Mouse (Mus musculus) thymus, postnatal 36 days (tissue): ENCODE results near the gene Sdk2.

Experiments used
- DNase-seq, 2 experiments: peaks; one replicate each; pipeline ENCODE4 v3.0.0; 2022; ENCODE audit warnings: mixed read lengths in 2 of 2

Sdk2 gene

DNA sequence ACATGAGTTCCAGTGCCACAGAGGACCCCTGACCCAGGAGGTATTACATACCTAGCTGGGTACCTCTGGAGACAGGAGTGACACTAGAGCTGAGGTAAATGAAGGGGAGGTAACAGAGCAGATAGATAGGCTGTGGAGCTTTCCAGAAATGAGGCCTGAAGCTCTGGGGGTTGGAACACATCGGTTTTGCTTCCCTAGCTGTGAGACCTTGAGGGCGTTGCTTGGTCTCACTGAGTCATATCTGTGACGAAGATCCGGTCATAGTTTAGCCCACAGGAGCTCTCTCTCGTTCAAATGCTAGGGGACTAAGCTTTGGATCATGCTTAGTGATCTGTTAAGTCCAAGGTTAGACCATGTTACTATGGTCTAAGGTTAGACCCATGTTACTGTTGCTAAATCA lies 308.0 kb downstream of the Sdk2 start:
- no peak for DNase-seq

DNA sequence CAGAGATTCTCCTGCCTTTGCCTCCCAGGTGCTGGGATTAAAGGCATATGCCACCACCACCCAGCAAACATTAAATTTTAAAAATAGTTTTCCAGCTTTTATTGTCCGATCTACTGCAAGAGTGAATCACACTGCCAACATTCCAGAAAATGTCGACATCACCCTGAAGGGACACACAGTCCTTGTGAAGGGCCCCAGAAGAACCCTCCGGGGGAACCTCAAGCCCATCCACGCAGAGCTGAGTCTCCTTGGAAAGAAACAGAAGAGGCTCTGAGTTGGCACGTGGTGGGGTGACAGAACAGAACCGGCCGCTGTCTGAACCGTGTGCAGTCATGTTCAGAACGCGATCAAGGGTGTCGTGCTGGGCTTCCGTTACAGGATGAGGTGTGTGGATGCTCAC lies 310.3 kb downstream of the Sdk2 start:
- no peak for DNase-seq

DNA sequence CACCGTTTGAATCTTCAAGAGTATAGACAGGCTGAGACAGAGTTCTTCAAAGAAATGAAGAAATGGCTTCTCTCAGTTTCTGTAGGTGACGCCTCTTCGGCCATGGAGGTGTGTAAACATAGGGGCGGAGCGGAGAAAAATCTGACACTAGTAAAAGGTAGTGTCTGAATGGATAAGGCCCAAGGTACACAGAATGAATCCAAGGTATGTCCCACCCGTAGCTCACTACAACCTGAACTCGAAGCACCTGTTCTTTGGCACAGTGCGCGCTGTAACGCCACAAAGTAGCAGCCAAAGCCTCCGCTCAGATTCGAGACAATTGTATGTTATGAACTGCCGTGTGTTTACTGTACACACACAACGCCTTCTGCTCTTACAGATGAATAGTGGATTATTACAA lies 311.0 kb downstream of the Sdk2 start:
- no peak for DNase-seq

DNA sequence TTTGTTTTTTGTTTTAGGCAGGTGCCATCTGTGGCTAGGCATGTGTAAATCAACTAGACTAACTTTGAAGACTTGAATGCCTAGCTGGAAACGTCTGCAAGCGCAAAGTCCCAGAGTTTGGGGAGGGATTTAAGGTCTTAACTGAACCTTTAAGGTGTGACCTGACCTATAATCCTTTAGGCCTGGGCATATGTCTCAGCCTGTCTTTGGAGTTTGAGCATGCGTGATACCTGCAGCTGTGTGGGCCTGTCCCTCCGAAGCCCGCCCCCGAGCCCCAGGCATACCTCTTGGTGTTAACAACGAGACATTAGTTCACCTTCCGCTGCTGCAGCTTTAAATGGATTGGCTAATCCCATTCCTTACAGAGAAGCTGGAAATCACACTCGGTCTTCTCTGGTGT lies 312.0 kb downstream of the Sdk2 start:
- no peak for DNase-seq

DNA sequence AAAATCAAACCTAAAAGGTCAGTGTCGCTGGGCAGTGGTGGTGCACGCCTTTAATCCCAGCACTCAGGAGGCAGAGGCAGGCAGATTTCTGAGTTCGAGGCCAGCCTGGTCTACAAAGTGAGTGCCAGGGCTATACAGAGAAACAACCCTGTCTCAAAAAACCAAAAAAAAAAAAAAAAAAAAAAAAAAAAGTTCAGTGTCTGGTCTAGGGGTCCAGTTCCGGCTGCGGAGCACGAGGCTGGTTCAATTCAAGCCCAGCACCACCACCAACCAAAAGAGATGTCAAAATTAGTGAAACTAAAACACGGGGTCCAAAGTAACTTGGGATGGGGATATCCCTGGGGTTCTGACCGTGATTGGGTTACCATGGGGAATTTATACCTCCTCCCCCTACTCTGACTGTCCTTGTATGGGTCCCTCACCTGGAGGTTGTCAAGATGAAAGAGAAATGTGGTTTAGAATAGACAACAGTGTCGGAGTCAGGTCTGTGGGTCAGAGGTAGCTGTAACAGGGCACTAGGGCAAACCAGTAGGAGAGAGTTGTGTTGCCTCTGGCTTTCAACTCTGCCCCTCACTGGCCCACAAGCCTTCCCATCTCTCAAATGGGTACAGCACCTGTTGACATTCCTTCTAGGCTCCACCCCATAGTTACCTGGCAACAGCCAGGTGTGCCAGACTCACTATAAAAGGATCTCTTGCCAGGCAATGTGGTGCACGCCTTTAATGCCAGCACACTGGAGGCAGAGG lies 314.0 kb downstream of the Sdk2 start:
- no peak for DNase-seq

DNA sequence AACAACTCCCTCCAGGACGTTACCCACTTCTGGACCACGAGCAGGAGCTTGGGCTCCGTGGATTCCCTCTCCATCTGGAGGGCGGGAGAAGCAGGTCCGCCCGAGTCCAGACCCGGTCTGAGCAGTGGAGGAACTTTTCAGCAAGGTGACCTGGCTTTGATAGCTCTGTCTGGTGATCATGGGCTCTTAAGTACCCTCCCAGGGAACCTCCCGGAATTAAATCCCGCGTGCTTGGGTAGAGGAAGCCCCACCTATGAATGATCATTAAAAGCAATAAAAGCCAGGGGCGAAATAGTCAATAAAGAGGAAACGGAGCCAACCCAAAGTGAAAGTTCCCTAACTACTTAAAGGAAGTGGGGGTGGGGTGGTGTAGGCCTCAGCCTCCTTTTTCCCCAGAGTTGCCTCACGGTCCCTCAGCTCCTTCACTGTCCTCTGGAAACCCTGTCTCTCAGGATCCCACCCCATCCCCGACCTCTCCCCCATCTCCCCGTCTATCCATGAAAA lies 314.6 kb downstream of the Sdk2 start:
- DNase-seq, result no peak

DNA sequence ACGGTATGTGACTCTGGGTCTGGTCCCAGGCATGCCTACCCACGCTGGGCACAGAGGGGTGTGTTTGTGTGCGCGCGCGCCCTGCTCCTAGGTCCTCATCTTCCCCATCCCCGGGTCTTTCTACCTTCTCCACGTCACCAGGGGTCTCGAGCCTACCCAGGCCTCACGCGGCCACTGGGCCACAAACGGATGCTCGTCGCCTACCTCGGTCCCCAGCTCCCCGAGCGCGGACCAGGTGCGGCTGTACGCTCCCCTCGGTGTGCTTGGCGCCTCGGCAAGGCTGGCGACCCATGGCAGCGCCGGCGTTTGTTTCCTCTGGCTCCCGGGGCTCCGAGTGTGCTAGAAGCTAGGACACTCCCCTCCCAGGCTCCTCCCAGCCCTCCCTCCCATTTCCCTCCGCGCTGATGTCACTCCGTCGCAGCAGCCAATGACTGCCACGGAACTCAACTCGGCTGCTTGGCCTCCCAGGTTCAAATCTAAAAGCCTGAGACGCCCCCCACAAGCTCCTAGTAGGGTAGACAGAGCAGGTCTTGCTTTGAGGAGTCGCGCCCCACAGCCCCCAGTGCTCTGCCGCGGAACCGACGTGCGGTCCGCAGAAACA lies 315.3 kb downstream of the Sdk2 start, which contains the start of gene Cdc42ep4:
Gene Cdc42ep4, minus strand, starts transcription at position 398 of the 601 bp plus-strand sequence.
- peak; percentile 81 to 88 for DNase-seq

DNA sequence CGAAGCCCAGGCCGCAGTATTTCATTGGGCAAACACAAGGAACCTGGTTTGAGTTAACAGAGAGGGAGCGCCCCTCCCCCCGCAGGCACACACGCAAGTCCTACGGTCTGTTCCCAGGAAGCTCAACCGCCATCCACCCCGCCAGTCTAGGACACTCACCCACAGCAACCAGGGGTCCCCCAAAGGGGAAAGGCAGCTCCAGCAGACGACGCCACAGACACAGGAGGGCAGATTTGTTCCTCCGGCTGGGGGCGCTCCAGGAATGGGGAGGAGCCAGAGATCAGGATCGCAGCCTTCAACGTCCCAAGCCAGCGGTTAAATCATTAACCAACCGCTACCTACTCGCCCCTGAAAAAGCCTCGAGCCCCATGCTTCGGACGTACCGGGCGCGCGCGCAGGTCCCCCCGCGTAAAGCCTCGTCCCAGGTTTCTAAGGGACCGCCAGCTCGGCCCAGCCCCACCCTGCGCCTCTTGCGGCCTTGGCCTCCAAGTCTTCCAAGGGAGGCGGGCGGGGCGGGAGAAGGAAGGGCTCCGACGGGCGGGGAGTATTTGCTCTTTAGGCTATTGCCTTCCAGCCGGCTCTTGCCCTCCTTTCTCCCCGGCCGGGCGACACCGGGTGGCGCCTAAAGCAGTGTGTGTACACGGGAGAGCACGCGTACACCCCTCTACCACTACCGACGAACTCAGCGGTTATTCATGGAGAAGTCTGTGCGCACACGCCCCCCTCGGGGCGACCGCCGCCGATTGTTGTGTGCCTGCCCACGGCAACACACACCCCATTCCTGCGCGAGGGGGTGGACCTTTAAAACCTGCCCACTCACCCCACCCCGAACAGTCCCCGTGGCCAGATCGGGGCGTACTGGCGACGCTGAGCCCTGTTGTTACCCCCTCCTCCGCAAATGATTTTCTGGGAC lies 316.0 kb downstream of the Sdk2 start:
- peak; percentile 82 to 84 for DNase-seq

DNA sequence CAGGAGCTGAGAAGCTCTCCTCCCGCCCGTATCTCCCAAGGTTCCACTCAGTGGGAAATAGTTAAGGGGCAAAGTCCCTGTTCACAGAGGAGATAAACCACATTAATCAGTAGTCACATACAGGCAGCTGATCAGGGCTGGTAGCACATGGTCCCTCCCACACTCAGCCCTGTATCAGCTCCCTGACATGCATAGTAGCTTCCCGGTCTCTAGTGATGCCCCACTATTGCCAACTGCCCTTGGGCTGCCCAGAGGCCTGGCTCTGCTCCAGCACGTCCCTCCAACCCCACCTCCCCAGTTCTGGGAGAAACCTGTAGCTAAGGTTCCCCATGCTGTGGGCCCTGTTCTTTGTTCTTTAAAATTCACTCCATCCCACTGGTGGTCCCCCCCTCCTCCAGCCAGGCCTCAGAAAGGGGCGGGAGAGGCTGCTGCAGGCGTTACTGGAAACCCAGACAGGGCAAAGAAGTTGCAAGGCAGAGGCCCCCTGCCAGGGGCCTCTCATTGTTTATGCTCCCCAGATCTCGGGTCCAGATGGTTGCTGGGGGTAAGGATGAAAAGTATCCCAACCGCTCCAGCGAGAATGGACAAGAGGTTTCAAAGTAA lies 317.0 kb downstream of the Sdk2 start:
- no peak for DNase-seq

DNA sequence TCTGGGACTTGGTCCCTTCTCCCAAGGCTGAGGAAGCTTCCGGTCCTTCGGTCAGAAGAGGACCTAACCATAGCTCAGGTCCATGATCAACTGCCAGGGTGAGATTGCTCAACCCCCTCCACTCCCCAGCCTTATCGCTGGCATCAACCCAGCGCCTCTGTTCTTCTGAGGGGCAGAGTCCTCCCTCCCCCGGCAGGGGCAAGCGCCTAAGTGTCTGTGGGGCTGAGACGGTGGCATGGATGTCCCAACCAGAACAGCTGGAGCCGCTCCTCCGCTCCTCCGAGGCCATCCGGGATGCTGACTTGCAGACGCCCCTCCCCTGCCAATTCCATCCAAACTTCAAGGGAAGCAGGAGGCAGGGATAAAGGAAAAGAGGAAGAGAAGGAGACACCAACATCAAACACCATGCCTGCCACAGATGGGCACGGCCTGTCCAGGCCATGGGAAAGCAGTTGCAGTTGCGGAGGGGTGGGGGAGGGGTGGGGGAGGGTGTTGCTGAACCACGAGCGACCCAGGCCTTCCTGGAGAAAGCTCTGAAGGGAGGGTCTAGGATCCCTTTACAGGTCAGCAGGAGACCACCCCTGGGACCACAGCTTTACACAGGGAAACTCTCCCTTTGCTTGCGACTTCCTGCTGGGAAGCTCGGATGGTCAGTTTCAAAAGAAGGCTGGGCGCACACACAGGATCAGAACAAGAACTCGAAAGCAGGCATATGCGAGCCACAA lies 317.9 kb downstream of the Sdk2 start:
- DNase-seq, result peak in 1 of 2 experiments; percentile 39

DNA sequence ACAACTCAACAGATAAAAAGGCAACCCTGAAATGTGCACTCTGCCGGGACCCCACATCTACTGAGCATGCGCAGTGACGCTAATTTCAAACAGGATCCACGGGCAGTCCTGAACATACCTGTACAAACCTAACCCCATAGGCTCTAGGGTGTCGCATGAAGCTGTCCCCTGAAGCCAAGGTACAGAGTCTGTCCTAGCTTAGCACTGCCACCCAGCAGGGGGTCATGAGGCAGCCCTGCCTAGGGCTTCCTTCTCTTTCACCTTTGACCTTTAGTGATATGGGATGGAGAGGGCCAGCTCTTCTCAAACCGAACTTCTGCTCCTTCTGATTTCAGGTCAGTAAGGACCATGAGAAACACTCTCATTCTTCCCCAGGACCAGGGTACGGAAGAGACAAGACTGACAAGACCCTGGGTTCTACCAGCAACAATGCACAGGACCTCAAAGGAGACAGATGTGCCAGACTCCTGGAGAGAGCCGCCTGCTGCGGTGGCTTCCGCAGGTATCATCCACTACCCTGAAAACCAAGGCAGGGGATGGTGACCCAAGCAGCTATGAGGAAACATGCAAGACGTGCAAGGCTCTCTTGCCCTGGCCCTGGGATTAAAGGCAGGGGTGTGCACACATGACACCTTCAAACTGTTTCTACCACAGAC lies 319.0 kb downstream of the Sdk2 start:
- no peak for DNase-seq

DNA sequence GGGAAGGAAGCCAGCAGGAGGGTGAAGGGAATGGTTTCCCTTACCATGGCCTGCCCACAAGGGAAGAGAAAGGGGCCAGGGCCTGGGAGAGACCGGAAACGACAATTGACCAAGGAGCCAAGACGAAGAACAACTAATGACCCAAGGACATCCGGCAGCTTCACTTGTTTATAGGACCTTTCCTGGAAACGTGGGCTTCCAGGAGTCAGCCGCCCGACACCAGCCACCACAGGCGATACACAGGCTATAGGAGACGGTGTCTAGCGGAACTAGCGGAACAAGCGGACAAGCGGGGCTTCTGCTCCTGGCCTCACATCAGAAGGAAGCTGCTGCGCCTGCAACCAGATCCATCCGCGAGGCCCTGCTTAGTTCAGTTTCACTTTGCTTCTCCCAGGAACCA lies 319.8 kb downstream of the Sdk2 start:
- peak; percentile 31 to 46 for DNase-seq

DNA sequence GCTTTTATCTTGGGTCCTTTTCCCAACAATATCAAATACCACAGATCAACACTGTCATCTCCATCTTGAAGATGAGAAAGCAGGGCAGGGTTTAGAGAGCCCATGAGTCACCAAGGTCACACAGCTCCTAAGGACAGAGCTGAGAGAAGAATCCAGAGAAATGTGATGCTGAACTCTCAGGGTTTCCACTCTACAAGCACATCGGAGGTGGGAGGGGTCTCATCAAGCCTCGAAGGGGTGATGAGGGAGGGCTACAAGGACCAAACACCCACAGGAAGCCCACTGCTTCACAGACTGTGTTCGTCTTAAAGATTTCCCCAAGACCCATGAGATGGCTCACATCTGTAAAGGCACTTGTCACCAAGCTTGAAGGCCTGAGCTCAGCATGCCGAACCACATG lies 320.9 kb downstream of the Sdk2 start:
- DNase-seq, result no peak

DNA sequence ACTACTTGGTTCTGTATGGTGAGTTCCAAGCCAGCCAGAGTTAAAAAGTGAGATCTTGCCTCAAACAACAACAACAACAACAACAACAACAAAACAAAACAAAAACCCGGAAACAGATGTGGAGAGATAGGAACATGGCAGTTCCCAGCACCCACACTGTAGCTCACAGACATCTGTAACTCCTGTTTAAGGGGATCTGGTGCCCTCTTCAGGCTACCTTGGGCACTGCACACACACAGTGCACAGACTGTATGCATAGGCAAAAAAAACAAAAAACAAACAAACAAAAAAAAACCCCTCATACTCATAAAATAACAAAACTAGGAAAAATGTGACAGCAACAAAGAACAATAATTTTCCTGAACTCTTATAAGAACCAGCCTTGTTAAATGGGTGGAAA lies 323.8 kb downstream of the Sdk2 start:
- DNase-seq, result no peak

DNA sequence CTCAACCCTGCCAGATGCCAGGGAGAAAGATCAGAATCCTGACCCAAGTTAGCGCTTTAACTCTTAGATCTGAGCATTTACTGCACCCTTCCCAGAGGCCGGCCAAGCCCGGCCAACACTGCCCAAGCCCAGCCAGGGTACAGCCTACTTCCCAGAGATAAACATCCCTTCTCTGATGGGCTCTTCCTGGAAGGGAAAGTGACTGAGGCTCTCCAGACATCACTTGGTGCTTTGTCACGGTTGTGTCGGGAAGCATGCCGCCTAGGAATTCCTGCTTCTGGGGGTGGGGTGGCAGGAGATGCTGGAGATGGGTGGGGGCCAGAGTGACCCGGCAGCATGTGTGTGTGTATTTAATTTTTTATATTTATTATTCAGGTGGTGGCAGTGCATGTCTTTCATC lies 326.7 kb downstream of the Sdk2 start:
- DNase-seq, result peak in 1 of 2 experiments; percentile 2

DNA sequence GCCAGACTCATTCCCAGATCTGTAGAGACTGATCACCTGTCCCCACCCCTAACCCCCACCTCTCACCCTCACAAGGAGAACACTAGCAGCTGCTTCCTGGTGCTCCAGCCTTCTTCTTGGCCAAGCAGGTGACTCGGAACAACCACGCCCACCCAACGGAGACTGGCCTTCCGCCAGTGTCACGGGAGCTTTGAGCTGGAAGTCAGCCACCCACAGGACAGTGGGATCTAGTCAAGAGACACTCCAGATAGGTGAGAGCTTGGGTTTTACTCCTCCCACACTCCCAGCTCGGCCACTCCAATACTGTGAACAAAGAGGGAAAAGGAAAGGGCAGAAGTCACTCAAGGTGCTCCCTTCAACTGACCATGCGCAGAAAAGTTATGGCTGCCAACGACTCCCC lies 327.6 kb downstream of the Sdk2 start:
- DNase-seq, result peak in 1 of 2 experiments; percentile 10

DNA sequence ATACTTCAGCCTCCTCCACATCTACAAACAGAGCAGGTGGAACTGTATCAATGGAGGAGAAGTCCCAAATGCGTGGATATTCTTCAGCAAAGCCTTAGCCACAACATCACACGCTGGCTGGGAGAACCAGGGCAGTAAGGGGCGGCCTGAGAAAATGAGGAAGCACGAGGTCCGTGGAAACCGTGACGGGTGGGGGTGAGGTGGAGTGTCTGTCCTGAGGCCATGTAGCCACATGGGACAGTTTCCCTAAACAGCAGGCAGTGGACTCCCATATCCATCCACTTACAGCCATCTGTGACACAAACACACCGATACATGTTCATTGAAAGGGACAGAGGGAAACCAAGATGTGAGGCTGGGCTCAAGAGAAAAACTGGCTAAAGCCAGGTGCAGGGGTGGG lies 328.9 kb downstream of the Sdk2 start:
- DNase-seq, result no peak

DNA sequence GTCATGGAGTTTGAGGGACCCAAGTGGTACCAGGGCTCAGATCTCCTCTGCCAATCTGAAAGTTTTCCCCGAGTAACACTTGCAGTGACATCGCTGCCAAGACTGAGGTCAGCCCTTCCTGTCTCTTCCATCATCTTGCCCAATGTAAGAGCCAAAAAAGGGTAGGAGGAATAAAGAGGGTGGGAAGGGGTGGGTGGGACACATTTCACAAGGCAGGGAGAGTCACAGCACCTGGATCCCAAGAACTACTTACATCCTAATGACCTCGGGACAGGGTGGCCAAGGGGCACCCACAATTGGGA lies 329.3 kb downstream of the Sdk2 start:
- no peak for DNase-seq

DNA sequence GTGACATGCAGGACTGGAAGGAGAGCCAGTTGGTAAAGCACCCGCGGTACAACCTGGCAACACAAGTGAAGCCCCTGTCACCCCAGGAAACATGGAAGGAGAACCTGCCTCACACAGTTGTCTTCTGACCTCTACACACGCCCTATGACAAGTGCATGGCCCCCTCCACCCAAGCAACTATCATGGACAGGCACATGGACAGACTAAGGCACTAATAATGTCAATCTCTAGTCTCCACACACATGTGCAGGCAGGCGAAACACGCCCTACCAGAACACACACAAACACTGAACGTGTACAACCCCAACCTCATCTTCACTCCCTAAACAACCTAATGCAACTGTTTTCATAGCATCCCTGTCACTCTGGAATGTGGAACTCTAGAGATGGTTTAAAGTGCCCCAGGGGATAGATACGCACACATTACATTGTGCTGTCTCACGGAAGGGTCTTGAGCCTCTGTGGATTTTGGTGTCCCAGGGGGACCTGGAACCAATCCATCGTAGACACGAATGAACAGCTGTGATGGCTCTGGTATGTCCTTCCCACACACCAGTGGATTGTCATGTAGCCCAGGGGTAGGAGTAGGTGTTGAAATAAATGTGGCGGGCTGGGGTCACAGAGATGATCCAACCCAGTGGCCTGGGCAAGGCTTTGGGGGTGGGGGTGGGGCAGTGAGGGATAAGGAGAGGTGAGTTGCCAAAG lies 329.8 kb downstream of the Sdk2 start:
- DNase-seq, result no peak

DNA sequence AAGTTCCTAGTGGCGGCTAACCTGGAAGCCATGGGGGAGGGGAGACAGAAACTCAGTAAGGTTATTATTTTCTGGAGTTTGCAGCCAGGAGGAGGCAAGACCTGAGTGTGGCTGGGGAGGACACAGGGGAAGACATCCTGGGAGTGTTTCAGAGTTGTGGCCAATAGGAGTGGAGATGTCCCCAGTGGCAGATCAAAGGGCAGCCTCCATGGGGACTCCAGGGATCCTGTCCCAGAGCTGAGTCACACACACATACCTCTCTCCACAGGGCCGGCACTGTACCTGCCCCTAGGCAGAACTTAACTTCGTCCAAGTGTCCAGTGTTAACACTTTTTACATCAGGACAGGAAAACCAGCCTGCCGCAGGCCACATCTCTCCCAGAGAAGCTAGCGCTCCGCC lies 331.7 kb downstream of the Sdk2 start:
- no peak for DNase-seq

DNA sequence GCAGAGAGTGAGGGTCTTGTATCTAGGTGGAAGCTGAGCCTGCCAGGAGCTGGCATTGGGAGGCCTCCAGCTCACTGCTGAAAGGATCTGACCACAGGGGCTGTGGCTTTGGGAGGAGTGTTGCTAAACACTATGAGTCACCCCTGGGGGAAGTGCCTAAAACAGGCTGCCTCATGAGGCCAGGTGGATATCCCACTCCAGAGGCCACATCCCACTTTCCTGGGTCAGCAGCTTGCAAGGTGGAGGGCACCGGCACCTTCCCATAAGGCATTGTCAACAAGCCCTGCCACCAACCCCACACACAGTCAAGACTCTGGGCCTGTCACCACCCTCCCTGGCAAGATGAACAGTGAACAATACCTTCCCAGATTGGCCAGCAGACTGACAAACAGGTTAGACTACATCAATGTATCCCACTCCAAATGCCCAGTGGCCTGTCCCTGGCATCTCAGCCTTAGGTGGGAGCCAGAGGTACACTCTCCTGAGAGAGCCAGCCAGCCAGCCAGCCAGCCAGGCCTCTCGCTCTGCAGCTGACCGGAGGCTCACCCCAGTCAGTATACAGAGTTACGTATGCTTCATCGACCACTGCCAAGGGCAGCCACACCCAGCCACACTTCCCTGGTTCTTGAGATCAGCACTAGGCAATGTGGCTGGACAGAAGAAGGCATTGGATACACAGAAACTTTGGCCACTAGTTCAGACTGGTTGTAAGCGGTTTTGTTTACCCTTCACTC lies 333.0 kb downstream of the Sdk2 start:
- no peak for DNase-seq
